Mouse (Mus musculus): ENCODE measurements around the gene Cdk14. TPM values are rescaled to one million over a fixed set of nuclear protein-coding genes. Genes with fewer than 3 reads are reported as not detected.

Gene Cdk14
- total RNA-seq, 2 experiments from 2014 or later, result 9.7 to 10.1 TPM

GRCm38 (mm10) chr5:5134905-5135511, 285.1 kb downstream of the Cdk14 start:
- no peak for DNase-seq
- intact Hi-C loops (cut with DNase I; ENCODE audit: low total_unique reads), result no loop called here

DNA sequence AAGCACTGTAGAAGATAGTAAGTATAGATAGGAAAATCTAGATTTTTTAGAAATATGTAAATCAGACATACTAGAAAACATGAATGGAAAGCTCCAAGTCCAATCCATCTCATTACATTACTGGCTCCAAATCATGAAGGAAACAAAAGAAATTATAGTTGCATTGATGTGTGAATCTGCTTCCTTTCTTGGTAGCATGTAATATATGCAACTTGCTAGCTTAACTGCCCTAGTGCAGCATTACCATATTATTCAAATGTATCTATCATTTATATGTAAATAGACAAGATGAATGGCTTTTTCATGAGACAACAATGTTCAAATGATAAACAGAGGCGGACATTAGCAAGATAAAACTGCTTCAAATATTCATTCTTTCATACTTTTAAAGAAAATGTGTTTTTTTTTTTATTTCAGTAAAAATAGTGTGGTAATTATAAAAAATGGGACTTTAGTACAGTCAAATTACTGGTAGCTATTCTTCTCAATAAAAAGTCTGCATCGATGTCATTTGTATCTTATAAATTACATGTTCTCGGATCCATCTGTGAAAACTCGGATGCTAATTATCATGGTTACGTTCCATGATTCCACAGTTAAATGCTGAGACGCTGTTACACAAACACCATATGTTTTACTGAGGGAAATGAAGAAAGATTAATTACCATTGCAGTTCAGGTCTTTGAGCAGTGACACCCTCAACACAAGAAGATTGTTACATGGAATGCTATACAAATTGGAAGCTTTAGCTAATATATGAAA, 285.8 kb downstream of the Cdk14 start:
- intact Hi-C loops (cut with DNase I; ENCODE audit: low total_unique reads), result no loop called here
- no peak for DNase-seq

DNA sequence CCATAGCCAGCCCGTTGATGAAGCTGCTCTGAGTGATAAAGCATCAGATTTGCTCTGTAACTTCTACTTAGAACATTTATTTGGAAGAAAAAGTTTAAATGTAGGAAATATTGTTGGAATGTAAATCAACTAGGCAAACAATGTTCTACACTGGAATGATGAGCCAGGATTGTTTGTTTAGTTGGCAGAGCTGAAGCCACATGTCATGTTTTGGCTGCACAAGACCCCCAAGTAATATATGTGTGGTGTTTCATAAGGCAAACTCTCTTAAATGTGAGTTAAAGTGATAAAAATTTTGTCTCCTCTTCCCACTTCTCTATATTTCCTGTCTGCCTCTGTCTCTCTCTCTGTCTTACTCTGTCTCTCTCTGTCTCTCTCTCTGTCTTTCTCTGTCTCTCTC, 291.3 kb downstream of the Cdk14 start:
- intact Hi-C loops (cut with DNase I; ENCODE audit: low total_unique reads), result no loop called here
- DNase-seq, result no peak

- DNase-seq, result no peak
- intact Hi-C loops (cut with DNase I; ENCODE audit: low total_unique reads), result no loop called here
Observed at GRCm38 (mm10) chr5:5124645-5125044, 295.5 kb downstream of the Cdk14 start.

- DNase-seq, result no peak
- intact Hi-C loops (cut with DNase I; ENCODE audit: low total_unique reads), result no loop called here
Observed at GRCm38 (mm10) chr5:5116775-5117522, 303.2 kb downstream of the Cdk14 start.

- intact Hi-C loops (cut with DNase I; ENCODE audit: low total_unique reads), result no loop called here
- no peak for DNase-seq
Observed at GRCm38 (mm10) chr5:5115546-5115945, 304.6 kb downstream of the Cdk14 start.

DNA sequence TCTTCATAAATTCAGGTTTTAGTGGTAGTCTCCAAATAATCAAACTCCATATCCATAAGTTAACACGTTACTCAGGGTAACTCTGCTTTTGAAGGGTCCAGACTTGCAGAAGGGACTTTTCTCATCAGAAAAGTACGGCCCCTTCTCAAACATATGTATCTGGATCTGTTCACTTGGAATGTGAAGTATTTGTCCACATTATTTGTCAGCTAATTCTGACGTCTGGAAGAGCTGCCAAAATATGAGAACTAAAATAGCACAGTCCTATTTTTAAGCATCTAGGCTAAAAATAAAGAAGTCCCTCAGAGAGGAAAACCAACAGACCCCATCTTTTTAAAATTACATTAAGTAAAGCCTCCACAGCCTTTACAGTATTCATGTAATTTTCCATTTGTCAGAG, 310.5 kb downstream of the Cdk14 start:
- no peak for DNase-seq
- intact Hi-C loops (cut with DNase I; ENCODE audit: low total_unique reads), result no loop called here

GRCm38 (mm10) chr5:5109017-5109416, 311.1 kb downstream of the Cdk14 start:
- no peak for DNase-seq
- intact Hi-C loops (cut with DNase I; ENCODE audit: low total_unique reads), result no loop called here

- DNase-seq, result no peak
- intact Hi-C loops (cut with DNase I; ENCODE audit: low total_unique reads), result no loop called here
Observed at GRCm38 (mm10) chr5:5096248-5096915, 323.7 kb downstream of the Cdk14 start.

DNA sequence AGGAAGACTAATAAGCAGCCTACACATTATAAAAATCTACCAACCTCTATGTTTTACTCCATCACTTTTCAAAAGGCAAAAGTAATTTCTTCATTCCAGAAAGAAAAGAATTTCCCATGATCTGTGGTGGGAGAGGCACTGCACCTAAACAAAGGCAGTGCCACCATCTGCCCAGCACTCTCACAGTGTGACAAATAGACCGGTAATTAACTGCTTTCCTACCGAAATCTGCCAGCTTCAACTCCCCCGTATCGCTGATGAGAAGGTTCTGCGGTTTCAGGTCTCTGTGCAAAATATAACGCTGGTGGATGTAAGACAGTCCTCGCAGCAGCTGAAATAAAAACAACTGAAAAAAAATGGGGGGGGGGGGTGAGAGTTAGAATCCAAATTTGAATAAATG, 327.4 kb downstream of the Cdk14 start:
- intact Hi-C loops (cut with DNase I; ENCODE audit: low total_unique reads), result no loop called here
- DNase-seq, result no peak

DNA sequence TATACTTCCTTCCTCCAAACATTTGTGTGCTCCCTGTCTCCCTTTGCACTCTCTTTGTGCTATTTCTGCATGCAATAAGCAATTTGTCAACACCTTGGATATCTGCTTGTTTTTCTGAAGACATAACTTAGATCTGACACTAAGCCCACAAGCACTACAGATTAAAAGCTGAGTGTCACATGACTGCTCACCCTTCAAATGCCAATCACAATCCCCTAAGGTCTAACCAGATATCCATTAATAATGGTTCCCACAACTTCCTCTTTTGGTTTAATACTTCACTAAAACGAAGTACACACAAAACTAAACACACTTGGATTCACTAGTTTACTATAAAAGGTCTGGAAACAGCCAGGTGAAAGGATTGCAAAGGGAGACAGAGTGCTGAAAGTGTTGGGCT, 348.6 kb downstream of the Cdk14 start:
- intact Hi-C loops (cut with DNase I; ENCODE audit: low total_unique reads), result no loop called here
- DNase-seq, result no peak

DNA sequence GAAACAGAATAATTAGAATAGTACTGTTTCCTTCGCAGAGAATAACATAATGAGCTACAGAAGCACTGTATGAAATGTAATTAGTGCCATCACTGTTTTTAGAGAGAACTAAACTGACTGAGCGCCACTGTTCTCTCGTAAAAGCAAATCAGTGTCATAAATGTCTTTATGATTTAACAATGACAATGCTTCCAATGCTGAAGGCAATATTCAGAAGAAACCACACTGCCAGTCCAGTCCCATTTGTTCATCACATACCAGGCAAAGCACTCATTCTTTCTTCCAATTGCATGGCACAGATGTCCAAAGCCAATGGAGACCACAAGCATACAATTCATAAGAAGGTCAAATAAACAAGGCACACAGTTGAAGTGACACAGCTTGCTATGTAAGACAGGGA, 355.4 kb downstream of the Cdk14 start:
- intact Hi-C loops (cut with DNase I; ENCODE audit: low total_unique reads), result no loop called here
- no peak for DNase-seq

- intact Hi-C loops (cut with DNase I; ENCODE audit: low total_unique reads), result no loop called here
- DNase-seq, result no peak
Observed at GRCm38 (mm10) chr5:5056102-5056883, 363.8 kb downstream of the Cdk14 start.

- no peak for DNase-seq
- intact Hi-C loops (cut with DNase I; ENCODE audit: low total_unique reads), result no loop called here
Observed at GRCm38 (mm10) chr5:5055494-5055893, 364.6 kb downstream of the Cdk14 start.

GRCm38 (mm10) chr5:5054270-5054669, 365.8 kb downstream of the Cdk14 start:
- intact Hi-C loops (cut with DNase I; ENCODE audit: low total_unique reads), result no loop called here
- no peak for DNase-seq

- intact Hi-C loops (cut with DNase I; ENCODE audit: low total_unique reads), result no loop called here
- DNase-seq, result no peak
Observed at GRCm38 (mm10) chr5:5044326-5044725, 375.8 kb downstream of the Cdk14 start.

- intact Hi-C loops (cut with DNase I; ENCODE audit: low total_unique reads), result no loop called here
- no peak for DNase-seq
Observed at GRCm38 (mm10) chr5:5042735-5043134, 377.4 kb downstream of the Cdk14 start.

- no peak for DNase-seq
- intact Hi-C loops (cut with DNase I; ENCODE audit: low total_unique reads), result no loop called here
Observed at GRCm38 (mm10) chr5:5041480-5041879, 378.6 kb downstream of the Cdk14 start.

- intact Hi-C loops (cut with DNase I; ENCODE audit: low total_unique reads), result no loop called here
- DNase-seq, result no peak
Observed at GRCm38 (mm10) chr5:5039700-5040284, 380.3 kb downstream of the Cdk14 start.

Data from gastrocnemius, postnatal 14 days (tissue).